Comparison of ENCODE assay signal across 15 mouse cellular contexts in the genomic region with DNA sequence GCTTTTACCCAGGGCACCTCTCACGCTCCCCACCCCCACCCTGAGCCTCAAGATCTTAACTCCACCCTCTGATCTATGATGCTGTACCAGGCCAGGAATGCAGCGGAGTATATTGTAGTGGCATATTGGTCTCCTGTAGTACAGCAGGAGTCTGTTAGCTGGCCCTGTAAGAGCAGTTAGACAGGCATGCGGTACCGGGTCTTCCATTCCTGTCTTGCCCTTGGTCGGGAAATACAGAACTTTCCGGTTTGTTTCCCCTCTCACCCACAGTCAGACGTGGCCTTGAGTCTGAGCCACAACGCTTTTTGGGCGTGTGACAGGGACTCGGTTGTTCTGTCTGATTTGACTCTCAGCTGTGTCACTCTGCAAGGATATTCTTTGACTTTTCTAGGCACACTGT. TPM values are rescaled to one million over a fixed set of nuclear protein-coding genes. Genes with fewer than 3 reads are reported as not detected.
"Had no signal": no experiment of that assay in that cellular context is flagged by ENCODE, and none has a peak within 500 bp of the region (broad histone marks: within the 10 kb centered on the region; RNA-seq: fewer than 3 reads in every experiment).

No protein-coding gene starts in this region.

- H3K36me3 ChIP-seq: liver, embryonic 12.5 days; midbrain, embryonic 10.5 days; midbrain, embryonic 12.5 days; neural tube, embryonic 13.5 days; neural tube, embryonic 15.5 days had no signal

- H3K4me3 ChIP-seq: liver, embryonic 12.5 days; midbrain, embryonic 12.5 days; myocyte; neural tube, embryonic 13.5 days; neural tube, embryonic 15.5 days had no signal

- H3K27ac ChIP-seq: liver, embryonic 12.5 days; liver, embryonic 14.5 days; midbrain, embryonic 12.5 days; neural tube, embryonic 13.5 days; neural tube, embryonic 15.5 days had no signal

RNA-seq across cellular contexts. Expression of a gene that starts 17.3 kb away (rescaled TPM):
- polyA plus RNA-seq: liver, embryonic 12.5 days; liver, embryonic 16.5 days; lung, embryonic 14.5 days; lung, embryonic 16.5 days; midbrain, embryonic 10.5 days; midbrain, embryonic 14.5 days; neural tube, embryonic 11.5 days; neural tube, embryonic 15.5 days; stomach, embryonic 14.5 days; stomach, embryonic 16.5 days; thymus, postnatal 0 days had no signal
